Mouse (Mus musculus): Measurements from ENCODE around the gene Cd200r4.
A peak's percentile ranks its signal among the peaks of the same experiment; 100 is the strongest.
"Not testable (repeated sequence)": the region's sequence is repeated elsewhere in the genome, so short reads cannot be mapped to it uniquely, and the experiment has no call there.

Cd200r4 gene

DNA sequence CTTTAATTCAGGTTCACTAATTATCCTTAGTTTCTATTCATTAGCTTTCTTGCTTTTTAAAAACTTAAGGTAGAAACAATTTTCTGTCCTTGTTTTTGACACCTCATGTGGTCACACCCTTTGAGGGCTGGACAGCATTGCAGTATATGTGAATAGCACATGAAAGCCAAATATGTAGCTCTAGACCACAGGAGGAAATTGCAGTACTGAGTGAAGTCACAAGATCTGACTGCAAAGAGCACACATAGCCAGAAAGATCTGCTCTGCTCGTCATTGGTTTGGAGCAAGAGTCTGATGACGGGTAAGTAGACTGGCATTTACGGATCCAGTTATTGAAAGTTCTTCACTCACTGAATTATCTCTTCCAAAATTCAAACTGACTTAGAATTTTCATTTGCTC lies at the start of gene Cd200r4:
Gene Cd200r4, plus strand, starts transcription at position 190 of the 400 bp plus-strand sequence.
- DNase-seq, result no peak

DNA sequence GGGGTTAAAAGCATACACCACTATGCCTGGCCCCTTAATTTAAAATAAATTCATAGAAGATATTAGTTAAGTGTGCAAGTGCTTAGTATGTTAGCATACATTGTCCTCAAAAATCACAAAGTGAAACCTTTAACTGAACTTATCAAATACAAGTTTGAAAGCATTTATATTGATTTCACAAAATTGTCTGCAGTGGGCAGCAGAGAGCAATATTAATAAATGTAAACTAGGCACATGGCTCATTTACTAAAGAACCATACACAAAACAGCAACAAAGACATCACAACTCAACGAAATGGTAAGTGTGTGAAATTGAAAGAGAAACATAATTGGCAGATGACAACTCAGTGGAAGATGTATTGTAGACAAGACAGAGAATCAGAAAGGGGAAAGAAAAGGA lies 49.7 kb upstream of the Cd200r4 start:
- no peak for DNase-seq

DNA sequence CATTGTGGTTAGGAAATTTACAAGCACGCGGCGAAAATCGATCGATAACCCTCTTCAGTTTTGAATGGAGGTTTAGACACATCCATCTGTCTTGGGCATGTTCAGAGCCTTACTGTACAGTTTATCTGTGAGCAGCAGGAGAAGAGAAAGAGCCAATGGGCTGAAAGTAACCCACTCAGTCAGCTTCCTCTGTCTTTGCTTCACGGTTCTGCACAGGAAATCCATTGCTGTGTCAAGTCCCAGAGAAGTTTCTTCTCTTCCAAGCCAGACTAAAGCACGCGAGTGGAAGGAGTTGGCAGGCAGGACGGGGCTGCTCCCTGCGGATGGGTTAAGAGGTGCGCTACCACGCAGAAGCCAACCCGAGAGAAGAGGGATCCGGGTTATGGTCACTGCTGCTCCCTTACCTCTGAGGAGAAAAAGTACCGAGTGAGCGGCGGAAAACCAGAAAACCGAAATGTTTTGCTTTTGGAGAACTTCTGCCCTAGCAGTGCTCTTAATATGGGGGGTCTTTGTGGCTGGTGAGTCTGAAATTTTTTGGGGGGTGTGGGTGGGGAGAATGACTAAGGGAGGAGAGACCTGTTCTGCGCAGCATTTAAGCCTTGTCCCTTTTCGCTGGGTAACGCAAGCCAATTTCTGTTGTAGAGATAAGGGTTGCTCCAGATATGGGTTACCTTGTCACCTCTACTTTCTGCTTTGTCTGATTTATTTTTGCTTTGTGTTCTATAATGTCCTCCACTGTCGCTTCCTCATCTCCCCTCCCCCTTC lies 45.8 kb upstream of the Cd200r4 start, which contains the start of gene Cd200r1:
Gene Cd200r1, plus strand, starts transcription at position 182 of the 765 bp plus-strand sequence.
- peak; percentile 29 to 31 for DNase-seq

DNA sequence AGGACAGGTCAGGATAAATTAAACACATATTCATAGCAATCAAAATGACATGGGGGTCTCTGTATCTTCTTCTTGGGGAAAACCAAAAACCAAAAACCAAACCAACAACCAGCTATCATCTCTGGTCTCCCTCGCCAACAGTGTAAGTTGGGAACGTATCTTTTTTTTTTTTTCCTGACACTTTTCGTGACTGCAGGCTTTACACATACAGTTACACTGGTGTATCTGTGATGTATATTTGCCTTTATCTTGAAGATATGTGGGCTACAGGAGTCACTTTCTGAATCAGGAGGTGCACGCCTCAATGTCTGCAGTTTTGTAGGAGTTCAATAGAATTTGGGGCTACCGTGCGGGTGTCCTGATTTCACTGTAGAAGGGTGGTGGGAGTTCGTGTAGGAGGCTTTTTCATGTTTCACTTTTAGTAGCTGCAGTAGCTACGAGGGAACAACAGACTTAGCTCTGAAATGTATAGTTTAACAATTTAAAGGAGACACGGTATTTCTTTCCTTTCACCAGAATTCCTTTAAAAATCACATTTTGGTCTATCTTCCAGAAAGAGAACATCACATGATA lies 45.1 kb upstream of the Cd200r4 start:
- DNase-seq, result no peak

DNA sequence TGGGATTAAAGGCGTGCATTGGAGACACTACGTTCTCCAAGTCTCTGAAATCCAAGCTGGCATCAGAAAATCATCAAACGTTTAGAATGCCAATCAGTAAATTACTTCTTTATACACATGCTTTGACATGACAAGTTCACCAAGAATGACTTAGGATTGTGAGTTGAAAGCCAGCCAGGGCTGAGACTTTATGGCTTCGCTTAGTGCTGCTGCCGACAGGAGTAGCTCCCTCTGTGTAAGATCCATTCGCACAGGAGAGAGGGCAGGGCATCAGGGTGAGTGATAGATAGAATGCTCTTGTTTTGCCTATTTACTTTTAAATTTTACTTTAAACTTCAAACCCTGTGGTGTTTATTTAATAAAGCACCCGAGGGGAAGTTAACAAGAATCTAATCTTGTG lies 44.0 kb upstream of the Cd200r4 start:
- no peak for DNase-seq

DNA sequence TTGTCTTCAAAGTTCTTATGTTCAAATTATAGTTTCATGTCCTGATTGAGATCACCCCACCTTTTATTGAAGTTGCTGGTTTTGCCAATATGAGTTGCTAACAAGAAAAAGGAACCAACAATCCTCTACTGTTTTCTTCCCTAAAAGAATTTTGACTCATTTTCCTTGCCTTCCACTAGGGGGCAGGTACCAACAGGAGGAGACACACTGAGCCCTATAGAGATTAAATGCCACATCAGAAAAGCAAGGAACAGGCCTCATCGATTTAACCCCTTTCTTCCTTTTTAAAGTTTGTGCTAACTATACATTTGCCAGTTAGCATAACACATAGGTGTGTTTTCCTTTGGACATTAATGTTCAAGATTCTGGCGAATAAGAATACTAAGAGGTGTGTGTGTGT lies 43.6 kb upstream of the Cd200r4 start:
- no peak for DNase-seq

DNA sequence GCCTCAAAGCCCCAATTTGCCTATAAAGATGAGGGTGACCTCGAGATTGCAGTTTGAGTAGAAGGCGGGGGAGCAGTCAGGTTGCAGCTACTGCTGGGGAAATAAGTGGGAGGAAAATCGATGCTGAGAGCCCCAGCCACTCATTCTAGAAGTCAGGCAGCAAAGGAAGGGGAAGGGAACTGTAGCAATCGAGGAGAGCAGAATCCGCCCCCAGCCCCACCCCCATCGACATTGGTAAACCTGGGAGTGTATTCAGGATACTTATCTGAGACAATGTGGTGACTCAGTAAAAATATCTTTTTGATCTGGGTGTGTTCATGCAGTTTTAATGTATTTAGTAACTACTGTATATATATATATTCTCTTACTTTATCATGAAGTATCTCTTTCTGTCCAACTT lies 39.0 kb upstream of the Cd200r4 start:
- DNase-seq, result no peak

DNA sequence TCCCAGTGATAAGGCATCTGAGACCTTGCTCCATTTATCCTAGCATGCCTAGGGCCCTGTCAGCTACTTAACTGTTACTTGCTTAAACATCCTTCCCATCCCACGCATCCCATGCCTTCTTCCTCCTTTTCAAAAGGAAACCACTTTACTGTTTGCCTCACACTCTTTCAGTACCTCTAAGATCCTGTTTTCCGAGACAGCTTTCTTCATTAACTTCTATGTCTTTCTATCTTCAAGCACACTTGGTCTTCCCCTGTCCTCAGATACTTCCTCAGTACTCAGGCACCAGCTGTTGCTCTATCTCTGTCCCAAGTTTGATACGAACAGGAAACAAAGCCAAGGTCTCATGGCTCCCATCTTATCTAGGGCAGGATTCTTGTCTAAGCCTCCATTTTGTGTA lies 37.9 kb upstream of the Cd200r4 start:
- DNase-seq, result no peak

DNA sequence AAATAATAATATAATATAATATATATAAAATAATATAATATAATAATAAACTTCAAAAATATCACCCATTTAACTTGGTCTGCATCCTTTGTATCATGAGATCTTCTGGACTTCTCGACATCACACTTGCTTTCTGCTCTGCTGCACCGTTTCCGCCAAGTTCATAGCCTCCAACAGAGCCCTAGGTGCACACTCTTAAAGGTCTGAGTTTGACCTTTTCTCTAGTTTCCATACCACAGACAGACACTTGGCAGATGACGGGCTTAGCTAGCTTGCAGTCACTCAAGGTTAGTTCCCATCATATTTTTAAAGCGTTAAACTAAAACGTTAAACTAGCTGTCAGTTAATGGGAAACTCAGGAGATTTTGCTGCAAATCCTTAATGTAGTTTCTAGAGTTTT lies 37.3 kb upstream of the Cd200r4 start:
- DNase-seq, result no peak

DNA sequence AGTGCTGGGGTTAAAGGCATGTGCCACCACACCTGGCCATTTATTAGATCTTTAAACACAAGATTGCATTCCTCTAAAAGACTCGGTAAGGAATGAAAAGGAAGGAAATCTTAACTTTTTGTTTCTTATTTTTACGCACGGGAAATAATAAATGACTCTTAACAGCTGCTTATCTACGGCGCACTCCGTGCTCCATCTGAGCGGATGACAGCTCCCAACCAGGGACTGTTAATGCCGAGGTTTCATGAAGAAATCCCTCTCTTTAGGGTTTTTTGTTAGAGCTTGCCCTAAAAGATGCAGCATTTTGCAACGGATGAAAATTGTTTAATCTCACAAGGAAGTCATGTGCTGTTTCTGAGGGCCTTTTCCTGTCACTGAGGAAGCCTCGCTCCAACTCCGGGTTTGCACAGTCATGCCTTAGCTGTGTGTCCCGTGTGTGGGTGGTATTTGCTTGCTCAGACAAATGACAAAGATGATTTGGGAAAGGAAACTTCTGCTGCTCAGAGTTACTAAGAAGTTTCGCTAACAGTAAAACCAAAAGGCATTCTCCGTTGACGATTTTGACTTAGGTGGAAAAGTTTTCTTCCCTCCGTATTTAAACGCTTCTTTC lies 32.9 kb upstream of the Cd200r4 start:
- DNase-seq, result peak; percentile 35 to 58

DNA sequence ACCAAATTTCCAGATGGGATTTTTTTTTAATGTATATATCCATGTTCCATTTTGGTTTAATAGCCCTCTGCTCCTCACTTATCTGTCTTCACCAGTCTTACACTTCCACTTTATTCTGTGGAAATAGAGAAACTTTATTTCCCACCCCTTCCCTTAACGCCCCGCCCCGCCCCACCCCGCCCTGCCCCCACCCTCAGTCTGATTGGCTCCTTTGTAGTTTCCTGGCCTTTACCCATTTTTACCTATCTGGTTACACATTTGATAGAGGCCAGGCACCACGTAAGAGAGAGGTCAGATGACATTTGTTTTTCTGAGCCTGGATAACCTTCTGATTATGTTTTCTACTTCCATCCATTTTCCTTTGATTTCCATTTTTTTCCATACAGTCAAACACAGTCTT lies 32.0 kb upstream of the Cd200r4 start:
- no peak for DNase-seq

DNA sequence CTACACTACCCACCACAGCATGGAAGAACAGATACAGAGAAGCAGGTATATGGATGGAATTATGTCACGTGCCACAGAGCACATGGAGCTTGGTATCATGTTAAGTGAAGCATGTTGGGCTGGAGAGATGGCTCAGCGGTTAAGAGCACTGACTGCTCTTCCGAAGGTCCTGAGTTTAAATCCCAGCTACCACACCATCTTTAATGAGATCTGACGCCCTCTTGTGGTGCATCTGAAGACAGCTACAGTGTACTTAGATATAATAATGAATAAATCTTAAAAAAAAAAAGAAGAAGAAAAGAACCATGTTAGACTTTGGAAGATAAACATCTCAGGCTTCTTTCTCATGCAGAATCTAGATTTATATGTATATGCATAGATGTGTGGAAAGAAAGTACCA lies 30.8 kb upstream of the Cd200r4 start:
- DNase-seq, result no peak

DNA sequence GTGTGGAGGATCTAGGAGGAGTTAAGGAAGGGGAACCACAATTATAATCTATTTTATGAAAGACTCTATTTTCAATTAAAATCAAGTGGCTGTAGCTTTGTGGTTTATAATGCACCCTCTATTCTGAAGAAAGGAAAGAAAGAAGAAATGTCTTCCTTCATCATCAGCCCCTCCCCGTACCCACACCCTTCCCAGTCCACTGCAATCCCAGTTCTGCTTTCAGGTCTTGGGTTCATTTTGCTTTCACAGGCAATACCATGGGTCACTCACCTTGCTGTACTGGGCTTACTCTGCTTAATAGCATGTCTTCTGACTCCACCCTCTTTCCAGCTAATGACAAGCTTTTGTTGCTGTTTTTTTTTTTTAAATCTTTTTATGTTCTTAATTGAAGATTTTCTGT lies 24.6 kb upstream of the Cd200r4 start:
- DNase-seq, result no peak

DNA sequence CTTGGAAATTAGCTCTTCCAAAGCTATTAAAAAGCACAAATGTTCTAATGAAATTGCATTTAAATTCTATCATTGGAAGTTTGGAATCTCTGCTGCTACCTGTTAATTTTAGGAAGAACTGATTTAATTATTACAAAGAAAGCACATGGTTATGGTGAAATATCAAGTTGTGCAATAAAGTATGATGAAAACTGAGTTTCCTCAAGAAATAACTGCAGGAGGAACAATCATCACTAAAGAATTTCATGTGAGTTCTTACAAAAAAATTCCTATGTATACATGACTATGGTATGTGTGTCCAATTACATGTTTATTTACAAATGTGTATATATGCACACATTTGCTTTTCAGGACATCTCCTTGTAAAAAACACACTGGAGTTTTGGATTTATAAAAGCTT lies 17.1 kb upstream of the Cd200r4 start:
- no peak for DNase-seq

DNA sequence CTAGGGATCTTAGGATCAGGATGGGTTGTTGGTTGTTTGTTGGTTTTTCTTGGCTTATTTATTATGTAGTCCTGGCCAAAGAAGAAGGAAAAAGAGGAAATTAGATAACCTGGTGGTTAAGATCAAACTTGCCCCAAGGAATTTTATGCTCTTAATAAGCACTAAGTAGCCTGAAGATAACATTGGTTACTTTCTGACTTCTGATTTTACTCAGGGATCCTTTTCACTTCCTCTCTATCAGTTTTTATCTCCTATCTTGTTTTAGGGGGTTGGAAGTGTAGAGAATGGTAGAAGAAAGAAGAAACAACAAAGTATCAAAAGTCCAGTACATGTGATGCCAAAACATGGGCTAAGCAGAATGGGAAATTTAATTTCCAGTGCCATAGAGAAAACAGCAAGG lies 5.6 kb upstream of the Cd200r4 start:
- no peak for DNase-seq

DNA sequence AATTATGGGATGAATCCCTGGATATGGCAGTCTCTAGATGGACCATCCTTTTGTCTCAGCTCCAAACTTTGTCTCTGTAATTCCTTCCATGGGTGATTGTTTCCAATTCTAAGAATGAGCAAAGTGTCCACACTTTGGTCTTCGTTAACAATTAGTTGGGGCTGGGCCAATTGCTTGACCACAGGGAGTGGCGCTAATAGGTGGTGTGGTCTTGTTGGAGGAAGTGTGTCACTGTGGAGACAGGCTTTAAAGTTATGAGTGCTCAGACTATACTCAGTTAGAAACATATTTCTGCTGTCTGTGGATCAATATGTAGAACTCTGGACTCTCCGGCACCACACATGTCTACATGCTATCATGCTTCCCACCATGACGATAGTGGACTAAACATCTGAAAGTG lies 1.3 kb upstream of the Cd200r4 start:
- not testable (repeated sequence) for DNase-seq

DNA sequence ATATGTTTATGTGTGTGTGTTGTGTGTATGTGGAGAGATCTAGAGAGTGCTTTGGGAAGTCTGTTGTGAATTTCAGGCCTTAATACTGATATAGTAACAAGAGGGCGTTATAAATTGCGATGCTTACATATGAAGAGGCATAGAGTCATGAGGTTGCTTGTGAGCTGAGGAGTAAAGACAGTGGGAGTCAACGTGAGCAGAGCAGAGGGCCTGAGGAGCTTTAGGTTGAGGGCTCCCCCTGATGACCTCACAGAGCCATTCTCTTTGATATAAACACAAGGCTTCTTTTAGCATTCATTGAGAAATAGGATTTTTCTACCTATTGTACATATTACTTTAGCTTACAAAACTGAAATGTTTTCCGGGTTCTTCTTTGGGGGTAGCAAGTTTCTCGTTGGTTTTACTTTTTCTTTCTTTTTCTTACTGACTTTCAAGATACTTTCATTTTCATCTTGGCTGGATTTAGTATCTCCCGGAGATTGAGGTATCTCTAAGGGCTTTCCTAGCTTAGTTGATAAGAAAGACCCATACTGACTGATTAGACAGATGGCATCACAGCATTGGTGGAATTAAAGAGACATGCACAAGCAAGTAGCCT lies 1.0 kb downstream of the Cd200r4 start:
- DNase-seq, result no peak

DNA sequence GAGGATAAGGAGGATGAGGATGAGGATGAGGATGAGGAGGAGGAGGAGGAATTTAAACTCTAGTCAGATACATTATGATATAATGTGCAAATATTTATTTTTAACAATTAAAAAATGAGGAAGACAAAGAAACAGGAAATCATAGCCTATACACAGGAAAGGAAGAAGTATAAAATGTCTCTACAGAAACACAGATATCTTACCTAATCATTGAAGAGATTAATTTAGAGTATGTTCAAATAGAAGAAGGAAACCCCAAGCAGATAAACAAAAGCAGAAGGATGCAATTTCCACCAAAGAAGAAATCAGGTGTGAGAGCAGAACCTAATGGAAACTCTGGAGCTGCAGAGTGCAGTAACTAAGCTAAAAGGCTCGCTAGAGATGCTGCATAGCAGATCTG lies 6.5 kb downstream of the Cd200r4 start:
- DNase-seq, result no peak

DNA sequence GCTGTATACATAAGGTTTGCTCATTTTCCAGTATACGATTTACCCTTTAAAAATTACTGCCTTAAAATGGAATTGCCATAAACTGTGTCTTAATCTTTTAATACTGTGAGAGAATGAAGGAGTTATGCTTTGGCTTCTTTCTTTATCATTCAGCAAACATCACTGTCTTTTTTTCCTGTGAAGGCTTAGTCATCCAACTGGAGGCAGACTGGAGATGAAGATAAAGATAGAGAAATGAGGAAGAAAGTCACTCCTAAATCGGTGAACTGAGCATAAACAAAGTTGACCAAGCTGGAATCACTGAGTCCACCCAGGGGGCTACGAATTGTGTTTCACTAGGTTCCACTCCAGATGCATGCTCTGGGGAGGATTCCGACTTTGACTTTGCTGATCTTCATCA lies 9.0 kb downstream of the Cd200r4 start:
- DNase-seq, result no peak

DNA sequence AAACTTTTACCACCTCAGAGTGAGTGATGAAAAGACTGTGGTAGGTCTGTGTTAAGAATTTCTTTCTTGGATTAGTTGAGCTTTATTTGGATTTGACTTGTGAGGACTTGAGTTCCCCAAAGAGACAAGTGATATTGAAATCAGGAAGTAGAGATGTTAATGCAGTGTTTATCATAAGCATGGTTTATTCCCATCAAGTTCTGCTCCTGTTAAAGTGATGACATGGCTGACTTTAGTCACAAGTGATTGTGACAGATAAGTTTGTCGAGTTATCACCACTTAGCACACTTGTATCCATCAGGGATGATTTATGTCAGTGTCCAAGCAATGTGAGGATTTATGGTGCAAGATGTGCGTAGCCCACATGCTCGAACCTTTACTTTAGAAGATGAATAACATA lies 20.8 kb downstream of the Cd200r4 start:
- no peak for DNase-seq

DNA sequence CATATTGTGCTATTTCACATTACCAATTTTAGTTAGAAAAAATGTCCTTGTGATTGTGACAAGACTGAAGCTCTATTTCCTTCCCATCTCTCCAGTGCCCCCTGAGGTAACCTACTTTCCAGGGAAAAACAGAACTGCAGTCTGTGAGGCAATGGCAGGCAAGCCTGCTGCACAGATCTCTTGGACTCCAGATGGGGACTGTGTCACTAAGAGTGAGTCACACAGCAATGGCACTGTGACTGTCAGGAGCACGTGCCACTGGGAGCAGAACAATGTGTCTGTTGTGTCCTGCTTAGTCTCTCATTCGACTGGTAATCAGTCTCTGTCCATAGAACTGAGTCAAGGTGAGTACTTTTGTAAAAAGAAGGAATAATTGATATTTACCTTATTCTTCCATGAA lies 21.7 kb downstream of the Cd200r4 start:
- DNase-seq, result not testable (repeated sequence)

DNA sequence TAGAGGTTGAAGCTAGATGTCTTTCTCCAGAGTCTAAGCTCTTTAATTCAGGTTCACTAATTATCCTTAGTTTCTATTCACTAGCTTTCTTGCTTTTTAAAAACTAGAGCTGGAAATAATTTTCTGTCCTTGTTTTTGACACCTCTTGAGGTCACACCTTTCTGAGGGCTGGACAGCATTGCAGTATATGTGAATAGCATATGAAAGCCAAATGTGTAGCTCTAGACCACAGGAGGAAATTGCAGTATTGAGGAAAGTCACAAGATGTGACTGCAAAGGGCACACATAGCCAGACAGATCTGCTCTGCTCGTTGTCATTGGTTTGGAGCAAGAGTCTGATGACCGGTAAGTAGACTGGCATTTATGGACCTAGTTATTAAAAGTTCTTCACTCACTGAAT lies 55.3 kb downstream of the Cd200r4 start, which contains the start of gene Cd200r2:
Gene Cd200r2, plus strand, starts transcription at position 301 of the 400 bp plus-strand sequence.
- DNase-seq, result no peak

DNA sequence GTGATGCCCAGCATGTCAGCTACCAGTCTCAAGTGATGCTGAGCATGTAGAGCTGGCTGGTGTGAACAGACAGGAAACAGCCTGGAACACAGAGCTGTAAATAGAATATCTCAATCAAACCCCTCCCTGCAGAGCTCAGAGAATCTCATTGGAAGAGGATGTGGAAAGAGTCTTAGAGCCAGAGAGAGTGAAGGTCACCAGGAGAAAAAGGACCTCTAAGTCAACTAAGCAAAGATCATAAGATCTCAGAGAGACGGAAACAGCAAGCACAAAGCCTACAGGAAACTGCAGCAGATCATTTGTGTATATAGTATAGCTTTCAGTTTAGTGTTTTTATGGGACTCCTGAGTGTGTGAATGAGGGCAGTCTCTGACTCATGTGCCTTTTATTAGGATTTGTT lies 63.6 kb downstream of the Cd200r4 start:
- no peak for DNase-seq

DNA sequence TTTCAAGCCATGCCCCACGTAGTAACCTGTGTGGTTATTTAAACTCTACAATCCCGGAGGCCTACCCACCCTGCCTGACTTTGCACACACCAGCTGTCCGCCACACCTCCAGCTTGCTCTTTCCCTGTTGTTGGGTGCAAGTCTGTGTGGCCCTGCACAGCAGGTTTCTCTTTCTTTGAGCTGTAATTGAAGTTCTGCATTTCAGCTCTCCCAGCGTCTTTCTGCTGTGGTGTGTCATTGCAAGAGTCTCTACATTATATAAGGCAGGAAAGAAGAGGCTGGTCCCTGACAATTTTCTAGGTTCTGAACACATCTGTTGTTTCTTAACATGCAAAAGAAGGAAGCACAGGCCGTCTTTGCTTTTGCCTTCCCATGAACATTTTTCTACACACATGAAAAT lies 65.1 kb downstream of the Cd200r4 start:
- DNase-seq, result no peak

Measured in thymus, postnatal 36 days (tissue).